Mouse (Mus musculus) kidney, adult 2 months (tissue): ENCODE measurements around the gene Srek1ip1. TPM values are rescaled to one million over a fixed set of nuclear protein-coding genes. Genes with fewer than 3 reads are reported as not detected.

ENCODE experiments used
- DNase-seq: peaks from one replicate; pipeline ENCODE4 v3.0.0; 2021
- H3K27ac ChIP-seq: fragments of 200-500 bp; 2 replicates; pipeline ENCODE4 v1.5.1; 2012; ENCODE audit warnings: low read depth, low read length, control low read depth, inconsistent platforms; ENCODE audit not compliant: insufficient read depth
- H3K27me3 ChIP-seq: fragments of 200-500 bp; replicated peaks from 2 replicates; pipeline ENCODE4 v1.6.1; 2012; ENCODE audit warnings: mild to moderate bottlenecking, moderate library complexity, low read length, inconsistent platforms; ENCODE audit not compliant: control insufficient read depth, insufficient read depth
- H3K36me3 ChIP-seq: fragments of 200-500 bp; 2 replicates; pipeline ENCODE4 v1.6.1; 2012; ENCODE audit warnings: mild to moderate bottlenecking, moderate library complexity, low read length, inconsistent platforms; ENCODE audit not compliant: control insufficient read depth, insufficient read depth
- H3K4me1 ChIP-seq: fragments of 200-500 bp; 2 replicates; pipeline ENCODE4 v1.6.1; 2011; ENCODE audit warnings: low read length; ENCODE audit not compliant: control insufficient read depth, insufficient read depth
- H3K4me3 ChIP-seq: fragments of 200-500 bp; 2 replicates; pipeline ENCODE4 v1.5.1; 2011; ENCODE audit warnings: mild to moderate bottlenecking, low read depth, low read length, control low read depth; ENCODE audit not compliant: insufficient read depth
- CTCF ChIP-seq: fragments of 200-500 bp; conservative IDR thresholded peaks from 2 replicates; pipeline ENCODE4 v1.5.1; 2011; ENCODE audit warnings: low read depth, mild to moderate bottlenecking, control low read depth, low read length, moderate library complexity, mixed read lengths; ENCODE audit not compliant: insufficient read depth, insufficient read length
- POLR2A ChIP-seq: fragments of 200-500 bp; IDR thresholded peaks from one replicate; pipeline ENCODE4 v1.6.1; 2011; ENCODE audit warnings: low read depth, low read length, control low read depth
- WGBS: fragments of 180-500 bp; shearing (Covaris S2); methylation state at CpG from one replicate; pipeline ENCODE4 v1.1.7; 2018; 5-methylcytosine and 5-hydroxymethylcytosine counted together
- polyA plus RNA-seq: library from polyadenylated mRNA; depleted of rRNA; stranded (reverse); fragments of >200 nt; gene quantifications from 2 replicates; pipeline ENCODE4 v1.2.3, GENCODE M21; 2012

Srek1ip1 gene
- polyA plus RNA-seq, 1 experiment, result 14.0 TPM

GRCm38 (mm10) chr13:104841937-104842336 is 49.7 kb downstream of the Srek1ip1 start:
- H3K27me3 ChIP-seq, result no peaks in the 10 kb centered on the region
- H3K27ac ChIP-seq, result no peak overlapping the region
- TF ChIP-seq POLR2A (no peak), CTCF (no peak)
- no peaks in the 10 kb centered on the region for H3K4me1 ChIP-seq
- no peak overlapping the region for H3K4me3 ChIP-seq
- peaks cover 1% of the 10 kb centered on the region; the same call in 1 of the 2 replicates for H3K36me3 ChIP-seq
- DNase-seq, result no peak
- 61% methylated on average over 4 of the region's 4 CpGs for WGBS

- Histone ChIP-seq H3K4me3 (no peak overlapping the region), H3K27me3 (no peaks in the 10 kb centered on the region), H3K4me1 (no peaks in the 10 kb centered on the region), H3K36me3 (no peaks in the 10 kb centered on the region), H3K27ac (no peak overlapping the region)
- WGBS, result 83% methylated on average over 8 of the region's 13 CpGs
- no peak for TF ChIP-seq POLR2A
- TF ChIP-seq CTCF, result no peak
- DNase-seq, result no peak
These were observed 51.2 kb downstream of the Srek1ip1 start for GRCm38 (mm10) chr13:104843295-104844089.

GRCm38 (mm10) chr13:104853645-104854044 is 61.4 kb downstream of the Srek1ip1 start:
- 99% methylated on average over 2 of the region's 2 CpGs for WGBS
- Histone ChIP-seq H3K27ac (no peak overlapping the region), H3K4me1 (no peaks in the 10 kb centered on the region), H3K4me3 (no peak overlapping the region), H3K27me3 (no peaks in the 10 kb centered on the region), H3K36me3 (no peaks in the 10 kb centered on the region)
- TF ChIP-seq POLR2A (no peak), CTCF (no peak)
- DNase-seq, result no peak

- H3K4me3 ChIP-seq, result peak within 1 kb of the TSS; percentile 25; the same call in 1 of the 2 replicates
- H3K27ac ChIP-seq, result no peak within 1 kb of the TSS
- DNase-seq, result peak; percentile 2
- WGBS, result 4% methylated on average over 38 of the region's 38 CpGs
- H3K27me3 ChIP-seq, result no peaks in the 10 kb centered on the region
- TF ChIP-seq POLR2A, result no peak
- no peak for TF ChIP-seq CTCF
- H3K36me3 ChIP-seq, result no peaks in the 10 kb centered on the region
- H3K4me1 ChIP-seq, result no peaks in the 10 kb centered on the region
These were observed 71.1 kb downstream of the Srek1ip1 start, which contains the start of gene Shisal2b for GRCm38 (mm10) chr13:104863127-104863979. Shisal2b (minus strand) TSS chr13:104863893.

GRCm38 (mm10) chr13:104866726-104867125 is 74.4 kb downstream of the Srek1ip1 start:
- TF ChIP-seq POLR2A, result no peak
- no peak for TF ChIP-seq CTCF
- Histone ChIP-seq H3K4me1 (no peaks in the 10 kb centered on the region), H3K27me3 (no peaks in the 10 kb centered on the region), H3K27ac (no peak overlapping the region), H3K36me3 (no peaks in the 10 kb centered on the region), H3K4me3 (no peak overlapping the region)
- no peak for DNase-seq
- 84% methylated on average over 5 of the region's 5 CpGs for WGBS

GRCm38 (mm10) chr13:104869907-104870306 is 77.6 kb downstream of the Srek1ip1 start:
- H3K36me3 ChIP-seq, result no peaks in the 10 kb centered on the region
- H3K27ac ChIP-seq, result no peak overlapping the region
- no peak for DNase-seq
- no peak overlapping the region for H3K4me3 ChIP-seq
- no peaks in the 10 kb centered on the region for H3K27me3 ChIP-seq
- WGBS, result 95% methylated on average over 2 of the region's 2 CpGs
- no peaks in the 10 kb centered on the region for H3K4me1 ChIP-seq
- TF ChIP-seq CTCF, result no peak
- TF ChIP-seq POLR2A, result no peak

GRCm38 (mm10) chr13:104878508-104878907 is 86.2 kb downstream of the Srek1ip1 start:
- Histone ChIP-seq H3K27ac (no peak overlapping the region), H3K4me3 (no peak overlapping the region), H3K36me3 (no peaks in the 10 kb centered on the region), H3K4me1 (no peaks in the 10 kb centered on the region), H3K27me3 (no peaks in the 10 kb centered on the region; the same call in 1 of the 2 replicates)
- DNase-seq, result no peak
- WGBS, result 74% methylated on average over 4 of the region's 4 CpGs
- TF ChIP-seq POLR2A (no peak), CTCF (no peak)
